Mouse (Mus musculus): ENCODE measurements at regions not wholly inside any gene's neighbourhood (a gene's known extent, or its start where the extent isn't known, plus 50 kb on each side); places are given as distances from the start of the nearest gene placed in this dataset.

DNA sequence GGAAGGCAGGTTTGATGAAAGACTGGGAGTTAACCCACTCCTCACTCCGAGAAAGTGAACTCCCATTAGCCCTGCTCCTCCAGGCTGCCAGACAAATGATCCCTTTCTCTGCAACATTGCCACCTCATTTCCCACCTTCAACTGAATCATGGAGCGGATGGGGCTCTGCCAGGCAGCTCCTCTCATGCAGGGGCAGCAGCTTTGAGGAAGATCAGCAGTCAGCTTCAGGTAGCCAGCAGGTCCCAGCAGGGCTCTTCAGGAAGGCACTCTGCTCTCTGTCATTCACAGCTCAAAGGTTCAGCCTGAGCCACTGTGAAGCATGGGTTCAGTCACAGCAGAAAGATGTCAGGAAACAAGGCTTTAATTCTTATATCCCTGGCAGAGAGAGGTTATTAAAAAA, 282.9 kb downstream of the Sv2b start:
- Histone ChIP-seq H3K4me3 (ENCODE audit: low read depth, low read length) (no peak overlapping the region), H3K27ac (ENCODE audit: insufficient read depth, low read length) (no peak overlapping the region), H3K9me3 (replicated peaks; ENCODE audit: control insufficient read depth, insufficient read depth, low read length, poor library complexity, severe bottlenecking) (no peaks in the 10 kb centered on the region), H3K4me1 (ENCODE audit: control insufficient read depth, insufficient read depth, low read length) (no peaks in the 10 kb centered on the region), H3K9ac (ENCODE audit: low read depth, poor library complexity, severe bottlenecking) (no peak overlapping the region), H3K36me3 (ENCODE audit: control insufficient read depth, insufficient read depth, low read length, poor library complexity, severe bottlenecking) (no peaks in the 10 kb centered on the region), H3K27me3 (ENCODE audit: control insufficient read depth, insufficient read depth, low read length, poor library complexity, severe bottlenecking) (peaks cover 2% of the 10 kb centered on the region)
- TF ChIP-seq EP300 (IDR thresholded peaks at IDR 0.05; ENCODE audit: insufficient read depth, low read depth, low read length), result no peak
- TF ChIP-seq CTCF (IDR thresholded peaks at IDR 0.05; ENCODE audit: low read depth, low read length), result no peak
- no peak for TF ChIP-seq POLR2A (IDR thresholded peaks at IDR 0.05; ENCODE audit: insufficient read depth, low read length)

DNA sequence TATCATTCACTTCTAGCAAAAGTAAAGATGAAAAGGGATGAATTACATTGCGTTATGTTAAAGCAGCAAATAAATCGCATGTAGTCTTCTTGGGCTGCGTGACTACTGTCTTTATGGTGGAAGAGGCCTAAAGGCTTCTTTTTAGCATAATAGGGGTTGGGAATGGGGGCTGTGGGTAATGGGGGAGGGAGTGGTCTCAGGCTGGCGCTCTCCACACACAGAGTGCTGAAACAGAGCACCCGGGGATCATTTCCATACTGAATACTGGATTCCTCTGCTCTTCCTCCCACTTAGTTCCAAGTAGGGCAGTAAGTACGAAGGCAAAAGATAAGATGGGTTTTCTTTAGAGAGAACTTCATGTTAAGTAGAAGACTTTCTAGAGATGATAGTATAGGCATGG, 287.1 kb downstream of the Sv2b start:
- Histone ChIP-seq H3K4me3 (ENCODE audit: low read depth, low read length) (no peak overlapping the region), H3K9ac (ENCODE audit: low read depth, poor library complexity, severe bottlenecking) (no peak overlapping the region), H3K4me1 (ENCODE audit: control insufficient read depth, insufficient read depth, low read length) (no peaks in the 10 kb centered on the region), H3K9me3 (replicated peaks; ENCODE audit: control insufficient read depth, insufficient read depth, low read length, poor library complexity, severe bottlenecking) (no peaks in the 10 kb centered on the region), H3K36me3 (ENCODE audit: control insufficient read depth, insufficient read depth, low read length, poor library complexity, severe bottlenecking) (no peaks in the 10 kb centered on the region), H3K27me3 (ENCODE audit: control insufficient read depth, insufficient read depth, low read length, poor library complexity, severe bottlenecking) (no peaks in the 10 kb centered on the region; the same call in 1 of the 2 replicates), H3K27ac (ENCODE audit: insufficient read depth, low read length) (no peak overlapping the region)
- TF ChIP-seq POLR2A (IDR thresholded peaks at IDR 0.05; ENCODE audit: insufficient read depth, low read length), result no peak
- no peak for TF ChIP-seq CTCF (IDR thresholded peaks at IDR 0.05; ENCODE audit: low read depth, low read length)
- no peak for TF ChIP-seq EP300 (IDR thresholded peaks at IDR 0.05; ENCODE audit: insufficient read depth, low read depth, low read length)

DNA sequence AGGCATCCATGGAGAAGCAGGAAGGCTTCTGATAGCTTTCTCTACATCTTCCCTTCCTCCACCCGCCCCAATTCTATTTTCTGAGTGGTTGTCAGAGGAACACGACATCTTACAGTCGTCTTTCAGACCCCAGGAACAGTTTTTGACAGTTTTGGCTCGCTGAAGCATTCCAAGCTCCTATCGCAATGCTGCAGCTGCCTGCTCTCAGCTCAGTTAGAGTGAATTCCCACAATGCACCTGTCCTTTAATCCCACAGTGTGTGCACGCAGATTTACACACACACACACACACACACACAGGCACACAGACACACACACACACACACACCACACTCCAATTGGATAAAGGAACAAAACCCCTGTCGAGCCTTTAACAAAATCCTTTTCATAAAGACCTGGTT, 290.4 kb downstream of the Sv2b start:
- TF ChIP-seq CTCF (IDR thresholded peaks at IDR 0.05; ENCODE audit: low read depth, low read length) (no peak), POLR2A (IDR thresholded peaks at IDR 0.05; ENCODE audit: insufficient read depth, low read length) (no peak), EP300 (IDR thresholded peaks at IDR 0.05; ENCODE audit: insufficient read depth, low read depth, low read length) (no peak)
- H3K27ac ChIP-seq (ENCODE audit: insufficient read depth, low read length), result no peak overlapping the region
- no peaks in the 10 kb centered on the region; the same call in 1 of the 2 replicates for H3K9me3 ChIP-seq (replicated peaks; ENCODE audit: control insufficient read depth, insufficient read depth, low read length, poor library complexity, severe bottlenecking)
- H3K27me3 ChIP-seq (ENCODE audit: control insufficient read depth, insufficient read depth, low read length, poor library complexity, severe bottlenecking), result no peaks in the 10 kb centered on the region
- H3K9ac ChIP-seq (ENCODE audit: low read depth, poor library complexity, severe bottlenecking), result no peak overlapping the region
- H3K4me3 ChIP-seq (ENCODE audit: low read depth, low read length), result no peak overlapping the region
- no peaks in the 10 kb centered on the region for H3K36me3 ChIP-seq (ENCODE audit: control insufficient read depth, insufficient read depth, low read length, poor library complexity, severe bottlenecking)
- no peaks in the 10 kb centered on the region for H3K4me1 ChIP-seq (ENCODE audit: control insufficient read depth, insufficient read depth, low read length)

DNA sequence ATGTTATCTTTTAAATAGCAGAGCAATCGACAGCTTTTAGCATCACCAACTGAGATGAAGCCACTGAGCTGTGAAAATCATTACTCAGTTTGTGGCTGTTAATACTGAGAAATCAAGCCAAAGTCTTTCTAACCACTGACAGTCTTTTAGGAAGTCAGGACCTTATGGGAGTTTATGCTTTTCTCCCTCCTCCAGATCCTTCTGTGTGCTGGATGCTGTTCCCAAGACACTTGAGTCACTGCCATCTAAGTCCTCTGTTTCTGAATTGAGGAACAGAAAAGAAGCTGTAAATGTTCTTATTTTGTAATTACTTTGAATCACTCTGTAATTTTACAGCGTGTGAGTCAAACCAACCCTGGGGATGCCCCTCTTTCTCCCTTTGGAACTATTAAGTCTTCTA, 300.6 kb downstream of the Sv2b start:
- Histone ChIP-seq H3K9me3 (replicated peaks; ENCODE audit: control insufficient read depth, insufficient read depth, low read length, poor library complexity, severe bottlenecking) (no peaks in the 10 kb centered on the region), H3K4me1 (ENCODE audit: control insufficient read depth, insufficient read depth, low read length) (no peaks in the 10 kb centered on the region), H3K4me3 (ENCODE audit: low read depth, low read length) (no peak overlapping the region), H3K27me3 (ENCODE audit: control insufficient read depth, insufficient read depth, low read length, poor library complexity, severe bottlenecking) (no peaks in the 10 kb centered on the region), H3K36me3 (ENCODE audit: control insufficient read depth, insufficient read depth, low read length, poor library complexity, severe bottlenecking) (no peaks in the 10 kb centered on the region), H3K27ac (ENCODE audit: insufficient read depth, low read length) (no peak overlapping the region), H3K9ac (ENCODE audit: low read depth, poor library complexity, severe bottlenecking) (no peak overlapping the region)
- TF ChIP-seq EP300 (IDR thresholded peaks at IDR 0.05; ENCODE audit: insufficient read depth, low read depth, low read length), result no peak
- no peak for TF ChIP-seq POLR2A (IDR thresholded peaks at IDR 0.05; ENCODE audit: insufficient read depth, low read length)
- TF ChIP-seq CTCF (IDR thresholded peaks at IDR 0.05; ENCODE audit: low read depth, low read length), result no peak

GRCm38 (mm10) chr7:74990198-74990597, 318.9 kb downstream of the Sv2b start:
- Histone ChIP-seq H3K4me1 (ENCODE audit: control insufficient read depth, insufficient read depth, low read length) (no peaks in the 10 kb centered on the region), H3K9me3 (replicated peaks; ENCODE audit: control insufficient read depth, insufficient read depth, low read length, poor library complexity, severe bottlenecking) (no peaks in the 10 kb centered on the region), H3K27ac (ENCODE audit: insufficient read depth, low read length) (no peak overlapping the region), H3K9ac (ENCODE audit: low read depth, poor library complexity, severe bottlenecking) (no peak overlapping the region), H3K27me3 (ENCODE audit: control insufficient read depth, insufficient read depth, low read length, poor library complexity, severe bottlenecking) (no peaks in the 10 kb centered on the region), H3K4me3 (ENCODE audit: low read depth, low read length) (no peak overlapping the region), H3K36me3 (ENCODE audit: control insufficient read depth, insufficient read depth, low read length, poor library complexity, severe bottlenecking) (no peaks in the 10 kb centered on the region)
- TF ChIP-seq CTCF (IDR thresholded peaks at IDR 0.05; ENCODE audit: low read depth, low read length) (no peak), POLR2A (IDR thresholded peaks at IDR 0.05; ENCODE audit: insufficient read depth, low read length) (no peak), EP300 (IDR thresholded peaks at IDR 0.05; ENCODE audit: insufficient read depth, low read depth, low read length) (no peak)

- no peak overlapping the region for H3K4me3 ChIP-seq (ENCODE audit: low read depth, low read length)
Measured at GRCm38 (mm10) chr7:74979479-74979878, 329.6 kb downstream of the Sv2b start.

More at GRCm38 (mm10) chr7:74979479-74979878, 329.6 kb downstream of the Sv2b start:
- Histone ChIP-seq H3K27me3 (ENCODE audit: control insufficient read depth, insufficient read depth, low read length, poor library complexity, severe bottlenecking) (no peaks in the 10 kb centered on the region), H3K36me3 (ENCODE audit: control insufficient read depth, insufficient read depth, low read length, poor library complexity, severe bottlenecking) (no peaks in the 10 kb centered on the region), H3K4me1 (ENCODE audit: control insufficient read depth, insufficient read depth, low read length) (no peaks in the 10 kb centered on the region), H3K27ac (ENCODE audit: insufficient read depth, low read length) (no peak overlapping the region), H3K9ac (ENCODE audit: low read depth, poor library complexity, severe bottlenecking) (no peak overlapping the region), H3K9me3 (replicated peaks; ENCODE audit: control insufficient read depth, insufficient read depth, low read length, poor library complexity, severe bottlenecking) (no peaks in the 10 kb centered on the region)
- no peak for TF ChIP-seq EP300 (IDR thresholded peaks at IDR 0.05; ENCODE audit: insufficient read depth, low read depth, low read length)
- no peak for TF ChIP-seq CTCF (IDR thresholded peaks at IDR 0.05; ENCODE audit: low read depth, low read length)
- TF ChIP-seq POLR2A (IDR thresholded peaks at IDR 0.05; ENCODE audit: insufficient read depth, low read length), result no peak

All from ES-Bruce4 (cell line).